Mouse (Mus musculus) urinary bladder, adult 18-20 months (tissue): Measurements from ENCODE around the gene Eif4g3.
"Not testable (repeated sequence)": the region's sequence is repeated elsewhere in the genome, so short reads cannot be mapped to it uniquely, and the experiment has no call there.

Experiments
- DNase-seq, 2 experiments: peaks; one replicate each; pipeline ENCODE4 v3.0.0; 2022; ENCODE audit warnings: low spot score in 2 of 2, mixed read lengths in 2 of 2

Eif4g3 gene

DNA sequence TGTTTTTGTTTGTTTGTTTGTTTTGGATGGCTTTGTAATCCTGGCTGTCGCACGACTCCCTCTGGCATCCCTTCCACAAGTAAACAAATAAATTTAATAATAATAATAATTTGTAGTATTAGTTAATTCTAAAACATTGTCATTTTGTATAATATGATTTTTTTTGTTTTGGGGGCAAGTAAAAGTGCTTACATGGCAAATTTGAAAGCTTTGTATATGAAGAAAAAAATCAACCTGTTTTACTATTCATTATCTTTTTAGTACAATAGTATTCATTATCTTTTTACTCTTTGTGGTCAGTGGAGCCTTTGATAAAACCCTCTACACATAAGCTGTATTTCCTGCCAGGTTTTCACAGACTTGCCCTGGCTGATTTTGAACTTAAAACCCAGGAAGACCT, 29.9 kb downstream of the Eif4g3 start:
- no peak for DNase-seq

DNA sequence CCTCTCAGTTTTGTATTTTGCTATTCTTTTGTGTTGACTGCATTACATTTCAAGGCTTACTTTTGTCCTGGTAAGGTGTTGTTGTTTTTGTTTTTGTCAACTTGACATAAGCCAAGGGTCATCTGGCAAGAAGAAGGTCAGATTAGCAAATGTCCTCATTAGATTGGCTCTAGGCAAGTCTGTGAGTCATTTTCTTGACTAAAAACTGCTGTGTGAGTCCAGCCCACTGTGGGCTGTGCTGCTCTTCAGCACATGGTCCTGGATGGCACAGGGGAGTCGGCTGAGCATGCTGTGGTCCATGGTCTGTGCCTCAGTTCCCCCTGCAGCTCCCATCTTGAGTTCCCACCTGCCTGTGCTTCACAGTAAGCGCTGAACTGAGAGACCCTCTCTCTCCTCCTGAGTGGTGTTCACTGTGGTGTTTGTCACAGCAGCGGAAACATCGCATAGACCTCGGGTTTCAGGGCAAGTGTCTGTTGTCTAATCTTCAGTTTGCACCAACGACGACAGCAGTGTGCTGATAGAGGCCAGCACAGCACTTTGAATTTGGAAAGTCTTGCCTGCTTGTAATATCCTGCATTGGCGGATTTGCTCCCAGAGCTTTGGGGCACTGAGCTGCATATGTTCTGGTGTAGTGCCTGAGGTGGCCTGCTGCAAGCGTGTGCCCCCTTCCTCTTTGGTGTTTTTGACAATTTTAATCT, 30.7 kb downstream of the Eif4g3 start:
- no peak for DNase-seq

DNA sequence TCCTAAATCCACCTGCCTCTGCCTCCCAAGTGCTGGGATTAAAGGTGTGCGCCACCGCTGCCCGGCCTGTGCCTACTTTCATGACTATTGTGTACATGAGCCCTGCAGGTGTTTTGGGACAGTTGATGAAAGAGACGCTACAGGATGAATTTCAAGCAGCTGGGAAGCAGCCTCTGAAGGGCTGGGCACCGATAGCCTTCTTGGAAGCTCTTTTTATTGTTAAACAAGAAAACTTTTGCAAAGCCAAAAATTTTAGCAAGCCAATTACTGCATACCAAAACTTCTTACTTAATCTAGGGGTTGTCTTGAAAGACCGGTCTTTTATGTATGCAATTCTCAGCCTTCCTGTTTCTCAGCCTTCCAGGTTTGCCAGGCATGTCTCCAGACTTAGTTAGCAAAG, 36.3 kb downstream of the Eif4g3 start:
- DNase-seq = no peak

DNA sequence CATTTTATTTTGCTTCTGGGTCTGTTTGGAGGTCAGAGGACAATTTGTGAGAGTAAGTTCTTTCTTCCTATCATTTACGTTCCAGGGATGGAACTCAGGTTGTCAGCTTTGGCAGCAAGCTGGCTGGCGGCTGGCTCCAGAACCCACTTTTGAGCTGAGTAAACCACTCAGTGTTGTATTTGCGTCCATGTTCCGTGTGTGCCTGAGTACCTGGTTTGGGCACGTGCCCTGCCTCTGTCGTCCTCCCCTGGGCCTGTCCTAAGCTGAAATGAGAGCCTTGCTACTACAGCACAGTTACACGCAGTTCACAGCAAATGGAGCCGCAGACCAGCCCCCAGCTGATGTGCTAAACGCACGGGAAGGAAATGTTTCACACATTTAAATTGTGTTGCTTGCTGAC, 39.0 kb downstream of the Eif4g3 start:
- DNase-seq = no peak

DNA sequence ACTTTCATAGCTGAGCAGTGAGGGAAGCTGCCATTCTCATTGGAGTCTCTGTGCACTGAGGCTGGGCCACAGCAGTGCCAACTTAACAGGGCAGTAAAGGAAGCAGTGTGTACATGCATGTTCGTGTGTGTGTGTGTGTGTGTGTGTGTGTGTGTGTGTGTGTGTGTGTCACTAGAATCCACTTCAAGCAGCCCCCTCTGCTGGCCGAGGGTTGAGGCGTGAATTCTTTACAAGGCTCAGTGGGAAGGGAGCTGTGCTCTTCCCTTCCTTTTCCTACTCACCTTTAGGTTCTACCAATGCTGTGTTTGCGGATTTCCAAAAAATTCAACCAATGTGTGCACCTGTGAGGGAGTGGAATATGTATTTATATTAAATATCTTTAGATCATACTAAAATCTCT, 41.0 kb downstream of the Eif4g3 start:
- DNase-seq = no peak

DNA sequence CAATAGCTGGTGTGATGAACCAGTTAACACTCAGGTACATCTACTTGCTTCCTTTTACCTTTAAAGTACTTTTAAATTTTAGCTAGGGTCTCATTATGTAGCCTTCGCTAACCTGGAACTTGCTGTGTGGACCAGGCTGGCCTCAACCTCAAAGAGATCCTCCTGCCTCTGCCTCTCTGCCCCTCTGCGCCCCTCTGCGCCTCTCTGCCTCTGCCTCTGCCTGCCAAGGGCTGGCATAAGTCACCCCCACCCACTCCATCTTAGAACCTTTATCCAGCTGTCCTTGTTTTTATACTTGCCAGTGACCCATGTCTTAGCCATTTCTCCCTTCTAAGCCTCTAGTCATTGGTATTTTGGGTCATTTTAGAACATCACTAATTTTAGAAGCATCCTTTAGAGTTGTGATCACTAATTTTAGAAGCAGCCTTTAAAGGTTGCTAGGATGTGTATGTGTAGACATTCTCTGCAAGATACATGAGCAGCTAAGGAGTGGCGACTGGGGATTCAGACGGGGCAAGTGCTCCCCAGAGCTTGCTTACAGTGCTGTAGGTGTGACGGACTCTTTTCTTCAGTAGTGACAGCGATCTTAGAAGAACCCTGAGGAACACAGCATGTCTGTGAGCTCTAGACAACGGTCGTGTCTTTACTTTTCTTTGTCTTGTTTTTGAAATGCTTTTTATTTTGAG, 42.8 kb downstream of the Eif4g3 start:
- DNase-seq = no peak

DNA sequence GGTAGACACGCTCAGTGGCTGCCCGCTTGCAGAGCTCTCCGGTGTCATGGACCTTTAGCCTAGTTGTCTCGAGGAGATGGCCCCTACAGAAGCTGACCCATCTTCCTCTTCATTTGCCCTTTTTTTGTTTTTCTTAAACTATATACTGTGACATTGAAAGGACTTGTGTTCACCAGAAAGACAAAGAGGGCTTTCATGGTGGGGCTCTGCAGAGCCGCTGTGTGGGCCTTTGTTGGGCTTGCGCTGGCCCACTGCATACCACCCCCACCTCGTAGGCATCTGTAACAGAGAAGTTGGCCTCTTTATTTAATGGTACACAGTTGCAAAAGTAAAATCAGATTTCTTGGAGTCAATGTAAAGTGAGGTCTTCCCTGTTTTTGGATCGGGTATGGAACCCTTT, 44.3 kb downstream of the Eif4g3 start:
- DNase-seq = no peak

DNA sequence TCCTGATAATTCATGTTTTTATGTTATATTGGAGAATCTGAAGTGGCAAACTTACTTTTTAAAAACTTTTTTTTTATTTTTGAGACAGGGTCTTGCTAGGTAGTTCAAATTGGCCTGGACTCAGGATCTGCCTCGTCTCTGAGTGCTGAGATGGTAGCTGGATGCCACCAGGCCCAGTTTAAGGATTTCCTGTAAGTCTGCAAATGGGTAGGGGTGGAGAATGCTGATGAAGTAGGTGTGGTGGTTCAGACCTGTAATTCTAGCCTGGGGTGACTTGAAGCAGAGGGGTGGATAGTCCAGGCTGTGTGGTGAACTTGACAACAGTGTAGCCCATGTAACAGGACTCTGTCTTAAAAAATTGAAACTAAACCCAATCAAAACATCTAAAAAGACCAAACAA, 45.1 kb downstream of the Eif4g3 start:
- no peak for DNase-seq

DNA sequence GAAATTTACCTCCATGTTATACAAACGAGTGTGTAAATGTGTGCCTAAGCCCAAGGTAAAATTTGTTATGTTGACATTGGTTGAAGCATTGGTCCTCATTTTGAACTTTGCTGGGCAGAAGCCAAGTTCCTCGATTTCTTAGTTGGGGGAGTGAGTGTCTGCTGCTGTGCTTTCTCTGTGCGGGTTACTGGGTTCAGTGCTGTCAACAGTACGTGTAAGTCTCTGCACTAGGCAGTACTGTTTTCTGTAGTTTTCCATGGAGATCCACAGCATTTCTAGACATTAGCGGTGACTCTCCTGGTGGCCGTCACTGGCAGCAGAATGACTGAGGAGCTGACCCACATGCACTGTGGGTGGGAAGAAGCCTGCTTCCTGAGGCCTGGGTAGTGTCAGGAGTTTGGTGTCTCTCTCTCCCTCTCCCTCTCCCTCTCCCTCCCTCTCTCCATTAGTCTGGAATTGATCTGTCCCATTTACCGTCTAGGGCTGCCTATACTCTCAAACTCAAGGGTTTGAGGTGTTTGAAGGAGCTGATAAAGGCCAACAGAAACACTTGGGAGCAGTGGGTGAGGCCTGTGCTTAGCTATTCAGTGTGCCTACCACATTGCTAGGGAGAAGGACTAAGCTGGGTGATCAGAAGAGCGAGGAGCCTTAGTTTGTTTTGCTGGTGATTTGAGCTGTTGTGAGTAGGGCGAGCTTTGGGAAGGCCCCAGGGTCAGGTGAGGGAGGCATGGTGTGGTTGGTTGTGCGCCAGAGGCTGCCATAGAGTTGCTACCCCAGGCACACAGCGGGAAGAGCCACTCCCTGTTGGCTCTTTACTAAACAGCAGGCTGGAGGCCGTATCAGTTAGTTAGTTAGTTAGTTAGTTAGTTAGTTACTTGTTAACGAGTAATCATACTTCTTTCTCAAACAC, 45.8 kb downstream of the Eif4g3 start:
- DNase-seq = no peak

DNA sequence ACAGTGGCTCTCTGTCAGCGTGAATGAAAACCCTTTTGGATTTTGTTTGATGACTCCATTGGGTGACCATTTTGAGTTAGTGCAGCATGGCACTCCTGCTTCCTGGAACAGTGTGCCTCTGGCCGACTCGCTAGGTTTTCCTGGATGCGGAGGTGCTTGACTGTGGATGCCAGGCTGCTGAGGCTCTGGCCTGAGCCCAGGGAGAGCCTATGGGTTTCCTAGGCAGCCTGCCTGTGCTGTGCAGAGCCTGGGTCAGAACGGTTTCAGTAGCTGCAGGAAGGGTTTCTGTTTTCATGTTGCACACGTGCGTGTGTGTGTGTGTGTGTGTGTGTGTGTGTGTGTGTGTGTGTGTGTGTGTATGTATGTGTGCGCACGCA, 46.4 kb downstream of the Eif4g3 start:
- no peak for DNase-seq

DNA sequence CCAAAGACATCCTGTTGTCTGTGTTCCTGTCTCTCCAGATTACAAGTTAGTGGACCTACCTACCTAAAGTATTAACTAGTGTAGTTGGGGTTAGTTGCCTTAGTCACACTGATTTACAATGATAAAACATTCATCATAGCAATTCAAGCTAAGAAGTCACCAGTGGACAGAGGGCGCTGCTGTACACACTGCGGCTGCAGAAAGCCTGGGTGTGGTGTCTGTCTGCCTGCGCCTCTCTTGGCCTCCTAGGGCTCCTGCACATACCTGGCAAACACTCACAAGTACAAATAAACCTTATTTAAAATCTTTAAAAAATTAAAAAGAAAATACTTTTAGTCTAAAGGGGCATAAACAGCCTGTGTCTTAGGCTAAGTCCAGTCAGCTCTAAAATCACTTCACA, 47.8 kb downstream of the Eif4g3 start:
- no peak for DNase-seq

DNA sequence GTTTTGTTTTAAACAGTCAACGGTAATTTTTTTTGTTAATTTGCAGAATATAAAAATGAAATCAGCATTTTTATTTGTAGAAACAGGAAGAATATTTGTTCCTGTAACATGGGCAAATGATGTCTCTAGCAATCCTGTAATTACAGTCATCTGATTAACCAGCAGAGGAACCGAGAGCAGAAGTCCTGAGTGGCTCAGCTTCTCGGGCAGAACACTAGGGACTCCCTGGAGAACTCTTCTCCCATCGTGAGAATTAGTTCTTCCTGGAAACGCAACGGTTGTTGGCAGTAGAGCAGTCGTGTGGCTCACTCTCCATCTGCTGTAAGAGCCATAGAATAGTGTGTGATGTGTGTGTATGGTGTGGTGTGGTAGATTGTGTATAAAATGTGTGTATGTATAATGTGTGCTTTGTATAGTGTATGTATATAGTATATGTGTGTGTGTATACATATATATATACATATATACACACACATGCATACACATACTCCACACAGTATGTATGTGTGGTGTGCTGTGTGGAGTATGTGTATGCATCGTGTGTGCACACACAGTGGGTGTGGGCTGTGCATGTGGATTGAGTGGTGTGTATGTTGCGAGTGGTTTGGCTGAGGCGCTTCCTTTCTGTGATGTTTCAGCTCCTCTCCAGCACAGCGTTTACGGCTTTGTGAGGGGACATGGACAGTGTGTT, 48.9 kb downstream of the Eif4g3 start:
- DNase-seq = no peak

DNA sequence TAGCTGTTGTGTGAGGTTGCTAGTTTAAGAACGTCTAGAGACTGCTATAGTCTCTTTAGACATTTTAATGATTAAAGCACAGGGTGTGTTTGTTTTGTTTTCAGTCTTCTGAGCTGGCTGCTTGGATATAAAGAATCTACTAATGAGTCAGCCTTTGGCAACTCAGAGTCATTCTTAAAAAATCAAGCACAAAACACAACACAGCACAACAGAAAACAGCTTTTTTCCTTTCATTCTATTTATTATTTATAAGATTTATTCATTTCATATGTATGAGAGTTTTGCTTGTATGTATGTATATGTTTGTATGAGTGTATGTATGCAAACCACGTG, 49.4 kb downstream of the Eif4g3 start:
- no peak for DNase-seq

DNA sequence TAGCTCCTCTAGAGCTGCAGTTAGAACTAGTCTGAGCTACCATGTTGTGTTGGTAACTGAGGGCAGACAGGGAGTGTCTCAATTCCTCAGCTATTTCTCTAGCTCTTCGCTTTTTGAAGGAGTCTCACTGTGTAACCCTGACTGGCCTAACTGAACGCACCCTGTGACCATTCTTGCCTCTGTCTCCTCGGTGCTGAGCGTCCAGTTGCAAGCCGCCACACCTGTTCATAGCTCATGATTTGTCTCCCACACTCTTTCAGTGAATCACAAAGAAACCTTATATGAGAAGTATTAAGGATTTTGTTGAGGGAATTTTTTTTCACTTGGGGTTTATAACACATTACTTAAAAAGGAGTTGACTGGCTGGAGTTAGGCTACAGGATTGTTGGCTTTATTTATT, 49.8 kb downstream of the Eif4g3 start:
- DNase-seq = no peak

DNA sequence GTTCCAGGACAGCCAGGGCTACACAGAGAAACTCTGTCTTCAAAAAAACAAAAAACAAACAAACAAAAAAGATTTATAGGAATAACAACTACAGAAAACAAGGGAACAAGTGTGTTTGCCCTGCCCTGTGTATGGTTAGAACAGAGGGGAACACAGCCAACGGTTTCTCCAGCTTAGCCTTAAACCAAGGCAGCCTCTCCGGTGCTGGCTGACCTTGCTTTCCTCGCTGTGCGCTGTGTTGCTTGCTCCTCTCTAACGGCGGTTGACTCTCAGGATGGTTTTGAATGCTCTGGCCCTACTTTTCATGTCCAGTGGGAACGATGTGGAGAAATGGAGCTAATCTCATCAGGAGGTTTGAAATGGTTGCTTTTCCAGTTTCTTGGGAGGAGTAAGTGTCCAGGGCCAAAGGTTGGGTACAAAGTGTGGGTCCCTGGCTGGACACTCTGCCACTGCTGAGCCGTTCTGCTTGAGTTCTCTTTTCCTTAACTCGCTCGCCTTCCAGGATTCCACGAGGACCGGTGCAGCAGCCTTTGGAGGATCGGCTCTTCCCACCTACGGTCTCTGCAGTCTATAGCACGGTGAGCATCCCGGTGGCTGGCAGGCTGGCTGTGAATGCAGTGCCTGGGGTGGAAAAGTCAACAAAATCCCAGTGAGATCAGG, 52.1 kb downstream of the Eif4g3 start:
- DNase-seq = no peak

DNA sequence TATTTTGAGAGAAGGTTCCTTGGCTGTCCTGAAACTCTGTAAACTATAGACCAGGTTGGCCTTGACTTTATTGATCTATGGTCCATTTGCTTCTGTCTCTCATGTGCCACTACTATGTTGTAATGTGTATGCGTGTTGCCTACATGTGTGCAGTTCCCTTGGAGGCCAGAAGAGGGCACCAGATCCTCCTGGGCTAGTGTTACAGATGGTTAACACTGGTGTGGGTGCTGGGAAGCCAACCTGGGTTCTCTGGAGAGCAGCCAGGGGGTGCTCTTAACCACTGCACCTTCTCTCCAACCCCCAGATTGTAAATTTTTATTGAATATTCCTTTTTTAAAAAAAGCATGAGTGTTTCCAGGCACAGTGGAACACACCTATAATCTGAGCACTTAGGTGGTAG, 53.0 kb downstream of the Eif4g3 start:
- DNase-seq = no peak

DNA sequence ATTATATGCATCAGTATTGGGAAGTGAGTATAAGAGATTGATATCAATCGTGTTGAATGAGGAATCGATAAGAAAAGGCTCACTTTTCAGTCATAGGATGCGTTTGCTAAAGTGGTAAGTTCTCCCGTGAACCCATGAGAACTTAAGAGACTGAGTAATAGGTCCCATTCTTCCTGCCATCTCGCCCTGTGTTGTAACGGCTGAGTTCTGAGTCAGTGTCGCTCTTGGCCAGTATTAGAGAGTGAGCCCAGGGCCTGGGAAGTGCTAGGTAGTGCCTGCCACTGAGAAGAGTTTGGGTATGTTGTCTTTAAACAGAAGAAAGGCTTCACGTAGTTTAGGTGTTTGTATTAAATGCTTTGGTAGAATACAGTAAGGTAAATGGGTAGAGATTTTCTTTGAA, 53.5 kb downstream of the Eif4g3 start:
- no peak for DNase-seq

DNA sequence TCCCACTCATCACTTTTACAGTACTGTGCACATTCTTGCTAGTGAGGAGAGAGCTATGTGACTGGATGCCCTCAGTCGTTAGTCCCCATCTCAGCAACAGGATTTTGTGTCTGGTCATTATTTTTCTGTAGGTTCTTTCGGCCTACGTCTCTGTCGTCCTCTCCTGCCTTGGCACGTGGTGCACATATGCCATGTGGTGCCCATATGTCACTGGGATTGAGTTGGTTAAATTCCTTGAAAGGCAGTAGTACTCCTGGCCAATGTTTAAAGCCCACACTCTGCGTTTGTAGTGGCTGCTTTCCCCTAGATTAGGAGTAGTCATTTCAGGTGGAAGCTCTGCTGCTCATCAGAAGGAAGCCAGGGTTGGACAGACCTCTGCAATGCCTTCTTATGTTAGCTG, 56.7 kb downstream of the Eif4g3 start:
- DNase-seq = no peak

DNA sequence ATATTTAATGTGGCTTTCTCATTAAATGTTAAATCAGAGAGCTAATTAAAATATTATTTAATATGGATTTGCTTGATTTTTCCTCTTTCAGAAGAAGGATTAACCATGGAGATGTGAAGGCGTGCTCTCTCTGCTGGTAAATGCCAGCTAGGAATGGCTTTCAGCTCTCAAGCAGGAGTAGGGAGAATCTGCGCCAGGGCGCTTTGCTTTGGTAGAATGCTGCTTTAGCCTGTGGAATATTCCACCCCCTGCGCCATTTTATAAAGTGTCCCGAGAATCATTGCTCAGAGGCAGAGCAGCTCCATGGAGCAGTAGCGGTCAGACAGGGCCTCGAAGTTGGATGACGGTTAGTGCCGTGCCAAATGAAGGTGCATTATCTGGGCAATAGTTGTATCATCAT, 58.7 kb downstream of the Eif4g3 start:
- no peak for DNase-seq

DNA sequence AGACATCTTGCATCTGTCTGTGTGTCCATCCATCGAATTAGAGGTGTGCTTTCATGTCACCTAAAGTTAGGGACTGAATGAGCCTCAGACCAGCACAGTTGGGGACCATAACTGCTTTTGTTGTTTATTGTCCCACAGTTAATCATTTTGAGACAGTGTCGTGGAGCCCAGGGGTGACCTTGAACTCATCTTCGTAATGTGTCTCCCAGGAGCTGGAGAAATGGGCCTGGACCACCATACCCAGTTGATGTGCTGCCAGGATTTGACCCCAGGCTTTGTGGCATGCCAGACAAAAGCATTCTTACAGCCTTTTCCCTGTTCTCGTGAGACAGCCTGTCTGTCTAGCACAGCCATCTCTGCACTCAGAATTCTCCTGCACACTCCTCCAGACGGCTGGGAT, 63.8 kb downstream of the Eif4g3 start:
- DNase-seq = no peak

DNA sequence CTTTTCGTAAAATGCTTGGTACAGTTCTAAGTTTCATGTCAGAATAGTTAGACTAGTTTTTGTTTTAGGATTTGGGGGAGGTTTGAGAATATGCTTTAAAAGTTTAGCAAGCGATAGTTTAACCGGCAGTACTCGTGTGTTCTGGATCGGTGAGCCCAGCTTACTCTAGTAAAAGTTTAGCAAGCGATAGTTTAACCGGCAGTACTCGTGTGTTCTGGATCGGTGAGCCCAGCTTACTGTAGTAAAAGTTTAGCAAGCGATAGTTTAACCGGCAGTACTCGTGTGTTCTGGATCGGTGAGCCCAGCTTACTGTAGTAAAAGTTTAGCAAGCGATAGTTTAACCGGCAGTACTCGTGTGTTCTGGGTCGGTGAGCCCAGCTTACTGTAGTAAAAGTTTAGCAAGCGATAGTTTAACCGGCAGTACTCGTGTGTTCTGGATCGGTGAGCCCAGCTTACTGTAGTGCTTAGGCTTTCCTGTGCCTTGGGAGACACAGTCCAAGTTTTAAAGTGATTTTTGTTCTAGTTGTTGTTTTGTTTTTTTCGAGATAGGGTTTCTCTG, 64.5 kb downstream of the Eif4g3 start:
- not testable (repeated sequence) for DNase-seq
